Mouse (Mus musculus) cerebellum, adult (tissue): Measurements from ENCODE around the gene Slc7a5.

ENCODE experiments used
- ATAC-seq: cut with Nextera tagmentation; 2 replicates; pipeline ENCODE4 v1.9.2; 2017; ENCODE audit warnings: mild to moderate bottlenecking, moderate library complexity, mixed read lengths; ENCODE audit not compliant: insufficient number of reproducible peaks, low FRiP score, low TSS enrichment

Slc7a5 gene

DNA sequence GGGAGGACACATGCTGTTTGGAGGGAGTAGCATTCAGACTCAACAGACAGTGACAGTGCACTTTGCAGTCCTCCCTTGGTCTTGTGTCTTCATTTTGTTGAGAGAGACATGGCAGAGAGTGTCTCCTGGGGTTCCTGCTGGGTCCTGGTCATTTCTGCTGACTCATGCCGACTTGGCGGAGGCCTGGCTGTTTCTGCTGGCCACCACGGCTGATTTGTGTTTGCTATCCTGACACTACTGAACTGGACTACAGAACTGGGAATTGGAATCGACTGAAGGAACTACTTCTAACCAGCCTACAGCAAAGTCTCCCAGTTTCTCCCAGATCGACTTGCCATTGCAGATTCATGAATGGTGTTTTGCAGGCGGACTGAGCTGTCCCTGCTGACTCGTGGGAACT is 31.2 kb upstream of the Slc7a5 start:
- ATAC-seq = no peak

DNA sequence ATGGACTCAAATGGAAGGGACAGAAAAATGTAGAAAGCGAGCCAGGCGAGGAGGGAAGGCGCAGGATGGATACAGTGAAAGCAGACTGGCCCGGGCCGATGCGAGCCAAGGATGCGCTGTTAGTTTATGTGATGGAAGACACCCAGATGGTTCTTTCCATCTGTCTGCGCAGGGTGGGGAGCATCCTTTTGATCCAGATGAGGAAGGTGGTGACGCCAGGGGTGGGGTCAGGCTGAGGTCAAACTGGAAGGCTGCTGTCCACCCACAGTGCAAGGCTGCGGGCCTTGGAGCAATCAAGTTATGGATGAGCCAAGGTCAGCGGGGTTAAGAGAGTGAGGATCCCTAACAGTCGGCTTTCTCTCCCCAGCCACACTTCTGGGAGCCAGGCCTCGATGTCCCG is 28.9 kb upstream of the Slc7a5 start:
- ATAC-seq = no peak

DNA sequence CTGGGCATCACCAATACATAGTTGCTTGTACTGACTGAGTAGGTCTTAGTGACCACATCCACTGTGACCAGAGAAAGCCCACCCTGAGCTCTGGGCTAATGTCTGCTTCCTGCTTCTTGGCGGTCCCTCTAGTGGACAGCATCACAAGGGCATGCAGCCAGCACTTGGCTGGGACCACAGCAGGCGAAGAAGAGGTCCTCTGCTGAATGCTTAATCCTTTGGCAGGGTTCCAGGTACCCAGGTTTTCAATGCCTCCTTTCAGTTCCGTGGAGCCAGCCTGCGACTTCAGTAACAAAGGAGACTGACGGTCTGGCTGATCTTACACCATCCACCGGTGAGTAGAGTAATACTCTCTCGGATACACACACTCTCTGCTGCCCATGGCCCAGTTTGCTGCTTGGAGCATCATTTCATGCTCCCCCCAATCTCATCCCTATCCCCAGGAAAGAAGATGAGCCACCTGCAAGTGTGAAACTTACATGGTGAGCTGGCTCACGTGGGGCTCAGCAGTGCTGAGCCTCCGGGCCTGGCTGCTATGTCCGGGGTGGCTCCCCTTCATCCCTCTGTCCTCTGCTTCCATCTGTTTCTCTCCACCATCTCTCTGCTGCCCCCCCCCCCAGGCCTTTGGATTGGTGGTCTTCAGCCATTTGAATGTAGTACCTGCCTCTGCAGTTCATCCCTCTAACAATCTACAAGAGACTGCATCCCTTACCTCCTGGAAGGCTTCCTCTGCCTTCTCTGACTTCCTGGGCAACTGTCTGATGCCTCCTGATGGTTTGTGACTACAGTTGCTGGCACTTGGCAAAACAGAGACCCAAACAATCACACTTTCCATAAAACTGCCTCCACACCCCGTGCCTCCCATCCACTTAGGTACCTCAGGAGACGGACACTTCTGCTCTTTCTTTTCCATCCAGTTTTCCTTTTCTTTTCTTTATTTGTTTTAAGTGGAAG is 28.1 kb upstream of the Slc7a5 start:
- peak; percentile 26; the same call in 1 of the 2 replicates for ATAC-seq

DNA sequence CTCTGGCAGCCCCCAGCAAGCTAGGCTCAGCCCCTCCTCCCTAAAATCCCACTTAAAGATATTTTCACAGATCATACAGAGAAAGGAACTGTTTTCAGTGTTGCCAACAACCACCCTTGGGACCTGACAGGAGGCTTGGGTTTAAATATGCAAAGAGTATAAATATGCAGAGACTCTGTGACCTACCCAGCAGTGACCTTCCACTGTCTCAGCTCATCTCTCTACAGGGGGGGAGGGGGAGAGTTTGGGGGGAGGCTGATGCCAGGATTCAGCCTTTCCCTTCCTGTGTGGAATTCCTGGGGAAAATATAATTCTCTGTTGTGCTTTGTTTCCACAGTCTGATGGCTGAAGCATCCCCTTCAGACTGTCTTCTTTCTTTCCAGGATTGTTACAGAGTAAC is 27.4 kb upstream of the Slc7a5 start:
- no peak for ATAC-seq

DNA sequence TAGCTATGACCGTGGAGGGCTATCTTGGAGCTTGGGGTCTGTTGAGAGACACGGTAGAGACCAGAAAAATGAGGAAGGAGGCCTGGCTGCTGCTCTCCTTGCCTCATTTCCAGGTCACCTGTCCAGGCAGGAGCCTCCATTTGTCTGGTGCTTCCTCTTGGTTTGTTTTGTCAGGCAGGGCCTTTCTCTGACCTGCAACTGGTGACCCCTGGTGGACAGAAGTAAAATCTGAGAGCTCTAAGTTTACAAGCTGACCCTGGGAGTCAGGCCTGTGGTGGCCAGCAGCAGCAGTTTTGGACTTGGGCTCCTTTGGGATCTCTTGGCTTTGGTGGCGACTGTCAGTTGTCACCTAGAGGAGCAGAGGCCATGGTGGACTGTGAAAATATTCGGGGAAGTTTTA is 27.0 kb upstream of the Slc7a5 start:
- no peak for ATAC-seq

DNA sequence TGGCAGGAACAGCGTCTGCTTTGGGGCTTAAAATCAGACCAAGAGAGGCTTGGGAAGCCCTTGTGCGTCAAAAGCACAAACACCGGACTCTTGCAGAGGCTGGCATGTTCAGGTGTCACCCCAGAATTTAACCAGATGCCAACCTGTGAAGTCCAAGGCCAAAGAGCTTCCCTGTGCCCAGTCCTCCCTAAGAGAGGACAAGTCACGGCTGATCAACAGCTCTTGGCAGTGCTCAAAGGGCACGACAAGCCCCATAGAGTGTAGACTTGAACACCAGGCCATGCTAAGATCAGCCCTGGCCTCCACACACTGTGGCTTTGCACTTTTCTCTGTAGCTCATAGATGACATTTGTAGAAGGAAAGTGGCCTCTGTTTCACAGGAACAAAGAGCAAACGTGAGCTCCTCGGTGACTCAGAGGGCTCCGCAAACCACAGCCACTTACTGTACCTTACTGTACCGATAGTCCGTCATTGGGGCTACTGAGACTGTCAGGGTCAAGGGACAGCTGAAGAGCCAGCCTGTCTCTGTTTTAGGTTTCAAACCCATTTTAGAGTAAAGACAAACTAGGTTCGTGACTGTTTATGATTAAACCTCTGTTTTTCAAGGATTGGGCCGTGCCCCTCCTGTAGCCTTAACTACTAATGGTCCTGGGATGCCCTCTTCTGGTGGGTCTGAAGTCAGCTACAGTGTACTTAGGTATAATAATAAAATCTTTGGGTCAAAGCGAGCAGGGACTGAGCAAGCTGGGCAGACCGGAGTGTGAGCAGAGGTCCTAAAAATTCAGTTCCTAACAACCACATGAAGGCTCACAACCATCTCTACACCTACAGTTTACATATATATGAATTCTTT is 25.4 kb upstream of the Slc7a5 start:
- ATAC-seq = no peak

DNA sequence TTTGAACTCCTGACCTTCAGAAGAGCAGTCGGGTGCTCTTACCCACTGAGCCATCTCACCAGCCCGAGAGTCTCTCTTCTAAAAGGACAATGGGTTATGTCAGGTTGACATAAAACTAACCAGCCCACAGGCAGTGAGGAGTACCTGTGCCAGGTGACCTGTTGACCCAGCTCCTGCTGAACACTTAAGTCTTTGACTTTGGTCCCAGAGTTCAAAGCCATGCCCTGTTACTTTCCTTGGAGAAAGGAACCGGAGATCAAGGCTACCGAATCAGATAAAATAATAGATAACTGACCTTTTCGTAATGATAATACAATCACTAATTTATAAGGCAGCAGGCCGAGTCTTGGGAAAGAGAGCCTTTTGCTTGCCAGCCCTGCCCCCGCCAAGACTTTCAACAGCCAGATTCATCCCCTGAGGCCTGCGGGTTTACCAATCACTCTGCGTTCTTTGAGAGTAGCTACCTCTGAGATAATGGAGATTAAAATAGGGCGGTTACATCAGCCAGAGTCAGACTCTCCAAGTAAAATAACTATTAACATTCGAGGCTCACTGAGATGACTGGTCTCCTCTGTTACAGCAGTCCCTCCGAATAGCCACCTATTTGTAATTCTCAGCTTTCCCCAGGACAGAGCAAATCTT is 24.7 kb upstream of the Slc7a5 start:
- ATAC-seq = no peak

DNA sequence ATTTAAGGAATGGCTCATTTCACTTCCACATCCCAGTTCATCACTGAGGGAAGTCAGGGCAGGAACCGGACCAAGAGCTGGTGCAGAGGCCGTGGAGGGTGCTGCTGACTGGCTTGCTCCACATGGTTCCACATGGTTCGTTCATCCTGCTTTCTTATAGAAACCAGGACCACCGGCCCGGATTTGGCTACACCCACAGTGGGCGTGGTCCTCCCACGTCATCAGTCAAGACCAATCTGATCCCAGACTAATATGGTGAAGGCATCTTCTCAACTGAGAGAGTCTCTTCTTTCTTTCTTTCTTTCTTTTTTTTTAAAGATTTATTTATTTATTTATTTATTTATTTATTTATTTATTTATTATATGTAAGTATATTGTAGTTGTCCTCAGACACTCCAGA is 24.1 kb upstream of the Slc7a5 start:
- no peak for ATAC-seq

DNA sequence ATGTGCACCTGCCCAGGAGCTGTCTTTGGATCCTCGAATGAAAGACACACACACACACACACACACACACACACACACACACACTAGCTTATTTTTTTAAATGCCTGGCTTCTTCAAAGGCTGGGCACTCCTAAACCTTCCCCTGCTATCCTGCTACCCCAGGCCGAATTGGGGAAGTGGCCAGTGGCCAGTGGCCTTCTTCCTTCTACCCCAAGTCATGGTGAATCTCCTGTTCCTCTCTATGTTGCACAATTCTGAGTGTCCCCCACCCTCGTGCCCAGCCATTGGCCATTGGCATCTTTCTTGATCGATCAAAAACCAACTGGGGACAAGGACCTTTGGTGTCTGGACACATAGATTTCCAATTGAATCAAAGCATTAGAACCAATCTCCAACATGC is 22.6 kb upstream of the Slc7a5 start:
- ATAC-seq = no peak

DNA sequence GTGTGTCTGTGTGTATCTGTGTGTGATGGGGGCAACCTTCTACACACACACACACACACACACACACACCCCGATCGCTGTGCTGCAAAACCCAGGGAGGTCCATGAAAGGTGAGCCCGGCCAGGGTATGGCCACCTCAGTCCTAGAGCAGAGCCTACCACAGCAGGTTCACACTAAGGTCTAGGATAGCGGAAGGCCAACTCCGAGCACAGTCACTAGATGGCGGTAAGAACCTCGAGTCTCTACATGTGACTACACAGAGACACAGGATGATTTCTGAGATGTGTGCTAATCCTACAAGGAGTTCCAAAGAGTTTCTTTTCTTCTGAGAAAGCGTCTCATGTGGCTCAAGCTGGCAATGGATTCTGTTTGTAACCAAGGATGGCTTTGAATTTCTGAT is 19.8 kb upstream of the Slc7a5 start:
- ATAC-seq = no peak

DNA sequence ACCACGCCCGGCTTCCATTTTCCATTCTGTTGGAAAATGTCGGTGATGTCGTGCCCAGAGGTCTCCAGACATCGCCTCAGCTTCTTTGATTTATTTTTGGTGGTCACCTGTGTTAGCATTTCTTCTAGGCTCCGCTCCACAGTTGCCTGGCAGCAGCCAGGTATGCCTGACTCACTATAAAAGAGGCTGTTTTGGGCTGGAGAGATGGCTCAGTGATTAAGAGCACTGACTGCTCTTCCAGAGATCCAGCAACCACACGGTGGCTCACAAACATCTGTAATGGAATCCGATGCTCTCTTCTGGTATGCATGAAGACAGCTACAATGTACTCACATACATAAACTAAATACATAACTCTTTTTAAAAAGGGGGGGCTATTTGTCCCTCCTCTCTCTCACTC is 18.8 kb upstream of the Slc7a5 start:
- ATAC-seq = no peak

DNA sequence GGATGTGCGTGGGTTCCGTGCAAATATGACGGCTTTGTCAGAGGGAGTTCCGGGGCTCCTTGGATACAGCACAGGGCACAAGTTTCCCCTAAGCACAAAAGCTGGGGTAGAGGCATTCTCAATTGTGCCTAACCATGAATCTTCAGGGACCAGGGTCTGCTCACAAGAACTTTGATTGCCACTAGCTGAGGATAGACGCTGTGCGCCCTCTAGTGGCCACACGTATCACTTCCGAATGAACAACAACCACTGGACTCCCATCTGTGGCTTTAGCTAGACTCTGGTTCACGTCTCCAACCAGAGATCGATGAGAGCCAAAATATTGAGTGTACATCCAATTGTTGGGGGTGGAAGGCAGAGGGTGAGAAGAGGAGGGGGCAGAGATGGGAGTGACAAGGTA is 18.1 kb upstream of the Slc7a5 start:
- ATAC-seq = no peak

DNA sequence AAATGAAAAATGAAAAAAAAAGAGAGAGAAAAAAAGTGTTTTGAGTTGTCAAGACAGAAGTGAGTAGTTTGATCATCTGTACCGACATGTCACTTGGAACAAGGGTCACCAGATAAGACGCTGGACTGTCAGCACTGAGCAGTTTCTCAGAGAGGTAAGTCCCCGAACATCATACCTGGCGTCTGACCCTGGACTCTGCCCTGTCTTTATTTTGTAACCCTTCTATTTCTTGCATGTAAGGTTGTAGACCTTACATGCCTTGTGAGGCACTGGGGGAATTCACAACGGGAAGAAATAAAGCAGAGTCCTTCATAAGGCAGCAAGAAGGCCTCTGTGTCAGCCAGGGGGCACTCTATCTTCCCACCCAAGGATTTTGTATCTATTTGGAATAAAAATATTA is 17.2 kb upstream of the Slc7a5 start:
- ATAC-seq = no peak

DNA sequence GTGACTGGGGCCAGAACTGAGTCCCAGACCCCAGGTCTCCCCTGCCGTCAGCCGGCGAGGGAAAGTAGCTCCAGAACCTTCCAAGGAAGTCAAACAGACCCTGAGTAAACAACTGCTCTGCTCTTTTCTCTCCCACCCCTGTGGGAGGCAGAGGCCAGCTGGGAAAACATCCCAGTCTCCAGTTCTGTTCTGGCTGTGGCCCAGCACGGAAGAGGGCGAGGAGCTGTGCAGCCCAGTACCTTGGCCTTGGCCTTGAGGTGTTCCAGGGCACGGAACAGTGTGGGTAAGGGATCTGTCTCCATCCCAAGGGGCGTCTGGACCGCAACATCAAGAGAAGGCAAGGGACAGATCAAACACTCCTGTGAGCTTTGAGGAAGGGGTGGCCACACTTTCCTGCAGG is 14.6 kb upstream of the Slc7a5 start:
- no peak for ATAC-seq

DNA sequence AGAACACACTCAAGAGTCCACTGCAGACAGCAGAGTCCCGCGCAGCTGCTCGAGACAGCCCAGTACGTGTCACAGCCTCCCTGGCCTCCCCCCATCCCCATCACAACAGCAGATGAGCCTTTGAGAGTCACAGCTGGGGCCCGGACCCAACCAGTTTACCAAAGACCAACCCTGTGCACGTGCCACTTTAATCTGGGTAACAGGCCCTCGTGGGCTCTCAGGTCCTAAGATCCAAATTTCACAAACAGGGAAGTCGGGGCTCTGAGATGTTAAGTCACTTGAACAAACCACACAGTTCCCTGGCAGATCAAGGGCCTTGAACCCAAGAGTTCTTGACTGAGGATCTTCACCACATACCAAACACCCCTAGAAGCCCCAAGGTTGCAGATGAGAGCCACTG is 14.1 kb upstream of the Slc7a5 start:
- no peak for ATAC-seq

DNA sequence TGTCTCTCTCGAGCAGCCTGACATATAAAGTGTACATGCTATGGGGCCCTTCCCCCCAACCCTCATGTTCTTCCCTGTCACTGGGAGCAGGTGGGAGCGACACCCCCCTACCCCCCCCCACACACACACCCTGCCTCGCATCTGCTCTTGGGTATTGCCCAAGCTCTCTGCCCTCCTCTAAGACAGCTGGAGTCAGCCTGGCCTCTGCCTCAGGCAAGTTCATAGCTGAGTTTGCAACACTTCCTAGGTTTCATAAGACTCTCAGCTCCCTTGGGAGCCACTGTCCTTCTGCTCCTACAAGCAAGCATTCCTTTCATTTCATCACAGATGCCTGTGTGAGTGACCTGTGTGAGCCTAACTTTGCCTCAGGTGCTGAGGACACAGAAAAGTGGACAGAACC is 12.2 kb upstream of the Slc7a5 start:
- no peak for ATAC-seq

DNA sequence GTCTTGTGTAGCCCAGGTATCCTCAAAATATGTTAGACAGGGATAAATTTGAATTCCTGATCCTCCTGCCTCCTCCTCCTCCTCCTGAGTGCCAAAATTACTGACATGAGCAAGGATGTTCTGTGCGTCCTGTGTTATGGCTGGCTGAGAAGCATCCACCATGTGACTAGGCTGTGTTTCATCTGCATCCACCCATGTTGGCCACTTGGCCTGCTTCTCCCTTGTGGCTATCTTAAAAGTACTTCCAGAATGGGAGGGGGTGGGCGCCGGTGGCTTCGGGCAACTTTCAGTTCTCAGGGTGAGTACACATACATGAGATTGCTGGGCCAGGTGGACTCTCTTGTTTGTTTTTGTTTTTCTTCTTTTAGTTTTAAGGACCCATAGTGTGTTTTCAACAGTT is 11.7 kb upstream of the Slc7a5 start:
- no peak for ATAC-seq

DNA sequence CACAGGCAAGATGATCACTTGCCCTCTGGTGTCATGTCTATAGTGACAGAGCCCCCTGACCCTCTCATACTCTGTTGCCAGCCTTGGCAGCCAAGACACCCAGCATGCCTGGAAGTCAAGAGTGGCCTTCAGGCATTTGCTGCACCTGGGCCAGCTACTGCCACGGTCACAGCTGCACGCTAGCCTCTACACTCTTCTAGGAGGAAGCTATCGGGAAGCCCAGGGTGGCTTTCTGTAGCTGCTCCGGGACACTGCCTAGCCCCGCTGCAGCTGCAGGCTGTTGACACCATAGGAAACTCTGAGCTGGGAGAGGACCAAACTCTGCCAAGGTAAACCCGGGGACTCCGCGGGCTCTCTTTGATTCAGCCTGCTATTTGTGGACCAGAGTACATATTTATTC is 5.9 kb upstream of the Slc7a5 start:
- no peak for ATAC-seq

DNA sequence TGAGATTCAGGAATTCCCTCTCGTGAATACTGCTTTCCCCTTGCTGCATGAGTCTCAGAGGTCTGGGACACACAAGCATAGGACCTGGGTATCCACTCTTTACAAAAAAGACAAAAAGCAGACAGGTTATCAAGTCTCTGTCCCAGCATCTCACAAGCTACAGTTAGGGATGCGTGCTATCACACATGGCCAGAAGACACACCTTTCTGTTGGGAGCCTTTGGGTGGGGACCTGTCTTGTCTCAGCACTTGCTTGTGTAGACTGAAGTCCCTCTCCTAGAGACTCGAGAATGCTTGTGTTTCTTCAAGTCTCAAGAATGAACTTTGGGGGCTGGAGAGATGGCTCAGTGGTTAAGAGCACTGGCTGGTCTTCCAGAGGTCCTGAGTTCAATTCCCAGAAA is 5.3 kb upstream of the Slc7a5 start:
- ATAC-seq = no peak

DNA sequence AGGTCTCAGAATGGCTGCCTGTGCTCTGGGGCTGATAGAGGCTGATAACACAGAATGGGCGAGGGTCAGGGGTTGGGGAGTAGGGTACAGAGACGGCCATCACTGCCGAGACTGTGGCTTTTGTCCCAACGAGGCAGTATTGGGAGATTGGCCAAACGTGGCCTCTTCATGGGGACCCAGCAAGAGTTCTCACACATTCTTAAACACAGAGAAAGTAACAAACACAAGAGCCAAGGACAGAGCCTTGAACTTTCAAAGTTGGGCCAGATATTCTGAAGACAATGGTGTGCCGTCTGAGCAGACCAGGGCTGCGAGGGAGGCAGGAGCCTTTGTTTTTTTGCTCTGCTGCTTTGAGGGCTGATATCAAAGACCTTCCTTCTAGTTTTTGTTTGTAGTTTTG is 4.5 kb upstream of the Slc7a5 start:
- ATAC-seq = no peak

DNA sequence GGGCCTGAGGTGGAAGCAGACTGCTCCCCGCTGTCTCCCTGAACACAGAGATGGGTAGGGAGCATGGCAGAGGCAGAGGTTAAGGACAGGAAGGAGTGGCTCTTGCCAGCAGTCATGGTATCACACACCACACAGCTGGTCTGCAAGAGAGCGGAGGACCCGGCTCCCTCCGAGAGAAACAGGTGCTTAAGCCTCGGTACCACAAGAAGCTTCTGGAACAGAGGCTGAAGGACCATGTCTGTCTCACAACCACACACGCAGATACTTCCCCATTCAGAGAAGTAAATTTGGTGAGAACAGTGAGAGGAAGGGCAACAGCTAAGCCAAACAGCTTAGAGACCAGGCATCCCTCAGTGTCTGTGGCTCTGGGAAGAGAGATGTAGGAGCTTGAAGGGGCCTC is 3.9 kb upstream of the Slc7a5 start:
- ATAC-seq = no peak
